Mouse (Mus musculus) cortical plate, adult 2 months (tissue): ENCODE data around the gene Snupn.

ENCODE experiments used
- CTCF ChIP-seq: fragments of 200-500 bp; IDR thresholded peaks from 2 replicates; pipeline ENCODE4 v1.5.1; 2011; ENCODE audit warnings: mild to moderate bottlenecking, control low read depth, low read length; ENCODE audit not compliant: insufficient read depth; ENCODE audit errors: extremely low read depth
- POLR2A ChIP-seq: fragments of 200-500 bp; IDR thresholded peaks from 2 replicates; pipeline ENCODE4 v1.6.1; 2011; ENCODE audit warnings: mild to moderate bottlenecking, low read length, control low read depth; ENCODE audit not compliant: insufficient read depth; ENCODE audit errors: extremely low read depth

GRCm38 (mm10) chr9:57017631-57018030 is 67.0 kb downstream of the Snupn start:
- TF ChIP-seq CTCF = no peak
- TF ChIP-seq POLR2A = no peak
